Mouse (Mus musculus) heart, postnatal 25 days (tissue): ENCODE data around the gene Suclg2. TPM values are rescaled to one million over a fixed set of nuclear protein-coding genes. Genes with fewer than 3 reads are reported as not detected.
"Not testable (repeated sequence)": the region's sequence is repeated elsewhere in the genome, so short reads cannot be mapped to it uniquely, and the experiment has no call there.

ENCODE experiments used
- DNase-seq: peaks from one replicate; pipeline ENCODE4 v3.0.0; 2022; ENCODE audit warnings: low spot score
- intact Hi-C: fragments of 180-260 bp; cut with DNase I; formaldehyde crosslinking; loops from one replicate; pipeline ENCODE4 v1.15.1; 2025
- total RNA-seq, 2 experiments: library from RNA; stranded (reverse); gene quantifications; 2 replicates each; pipeline ENCODE4 v1.2.3; 2021

The Suclg2 gene
- total RNA-seq, 2 experiments from 2014 or later = 124 to 133 TPM

DNA sequence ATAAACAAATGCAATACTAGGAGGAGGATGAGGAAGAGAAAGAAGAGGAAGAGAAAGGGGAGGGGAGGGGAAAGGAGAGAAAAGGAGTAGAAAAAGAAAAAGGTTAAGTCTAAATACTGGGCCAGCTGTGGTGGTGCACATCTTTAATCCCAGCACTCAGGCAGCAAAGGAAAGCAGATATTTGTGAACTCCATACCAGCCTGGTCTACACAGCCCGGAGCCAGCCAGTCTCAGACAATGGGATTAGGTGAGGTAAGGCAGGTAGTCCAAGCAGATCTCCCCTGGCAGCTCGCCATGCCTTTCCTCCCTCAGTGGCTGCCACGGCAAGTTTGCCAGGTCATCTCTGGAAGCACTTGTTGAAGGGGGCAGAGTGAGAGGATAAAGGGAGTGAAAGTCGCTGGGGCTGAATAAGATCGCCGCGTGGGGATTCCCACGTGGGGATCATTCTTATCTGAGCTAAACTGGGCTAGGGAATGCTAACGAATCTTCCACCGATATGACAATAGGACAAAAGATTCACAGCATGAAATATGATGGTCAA lies 69.4 kb downstream of the Suclg2 start:
- no peak for DNase-seq
- intact Hi-C loops = no loop called here

DNA sequence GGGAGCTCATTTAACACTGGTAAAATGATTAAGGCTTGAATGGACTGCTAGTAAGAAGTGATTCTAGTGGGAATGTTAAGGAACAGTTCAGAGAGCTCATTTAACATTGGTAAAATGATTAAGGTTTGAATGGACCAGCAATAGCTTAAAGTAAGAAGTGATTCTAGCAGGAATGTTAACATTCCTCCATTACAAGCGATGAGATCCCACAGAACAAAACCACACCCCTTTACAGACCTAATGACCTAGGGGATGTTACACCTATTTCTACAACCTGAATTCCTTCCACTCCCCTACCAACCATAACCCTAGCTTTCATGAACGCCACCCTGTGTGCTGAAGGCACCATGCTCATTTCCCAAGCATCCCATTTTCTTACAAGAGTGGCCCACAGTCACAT lies 81.2 kb downstream of the Suclg2 start:
- DNase-seq = no peak
- intact Hi-C loops = no loop called here

DNA sequence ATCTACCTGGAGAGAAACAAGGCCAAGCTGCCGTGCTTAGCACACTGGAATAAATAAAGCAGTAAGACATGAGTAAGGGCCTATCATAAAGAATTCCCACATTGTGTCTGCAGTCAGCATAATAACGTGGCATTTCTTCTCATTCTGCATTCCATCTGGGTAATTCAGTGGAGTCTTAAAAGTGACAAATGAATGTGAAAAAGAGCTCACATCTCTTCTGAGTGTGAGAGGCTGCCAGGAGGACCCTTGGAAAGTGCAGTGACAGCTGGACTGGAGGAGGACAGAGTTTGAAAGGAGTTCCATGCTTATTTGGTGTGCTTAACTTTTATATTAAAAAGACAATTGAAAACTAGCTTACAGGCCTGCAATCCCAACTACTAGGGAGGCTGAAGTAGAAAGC lies 83.2 kb downstream of the Suclg2 start:
- DNase-seq = no peak
- intact Hi-C loops = no loop called here

- intact Hi-C loops = no loop called here
Measured at GRCm38 (mm10) chr6:95629071-95629470, 89.5 kb downstream of the Suclg2 start.

DNA sequence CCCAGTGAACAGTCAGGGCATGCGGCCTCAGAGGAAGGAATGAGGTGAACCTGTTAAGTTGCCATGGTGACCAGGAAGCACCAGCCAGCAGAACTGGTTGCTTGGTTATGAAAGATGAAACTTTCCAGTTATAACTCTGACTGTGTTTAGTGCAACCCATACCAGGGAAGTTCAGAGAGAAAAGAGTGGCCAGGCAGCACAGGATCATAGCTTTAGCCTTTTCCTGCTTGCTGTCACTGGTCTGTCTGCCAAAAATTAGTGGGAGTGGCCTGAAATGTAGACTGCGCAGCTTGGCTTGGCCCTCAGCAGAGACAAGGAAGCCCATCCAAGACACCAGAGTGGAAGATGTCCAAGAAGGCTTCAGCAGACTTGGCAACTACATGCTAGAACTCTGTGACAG lies 96.8 kb downstream of the Suclg2 start:
- intact Hi-C loops = no loop called here
- DNase-seq = peak; percentile 57

More at GRCm38 (mm10) chr6:95629071-95629470, 89.5 kb downstream of the Suclg2 start:
- DNase-seq = no peak

GRCm38 (mm10) chr6:95620804-95621203 lies 97.8 kb downstream of the Suclg2 start:
- no peak for DNase-seq
- intact Hi-C loops = no loop called here

DNA sequence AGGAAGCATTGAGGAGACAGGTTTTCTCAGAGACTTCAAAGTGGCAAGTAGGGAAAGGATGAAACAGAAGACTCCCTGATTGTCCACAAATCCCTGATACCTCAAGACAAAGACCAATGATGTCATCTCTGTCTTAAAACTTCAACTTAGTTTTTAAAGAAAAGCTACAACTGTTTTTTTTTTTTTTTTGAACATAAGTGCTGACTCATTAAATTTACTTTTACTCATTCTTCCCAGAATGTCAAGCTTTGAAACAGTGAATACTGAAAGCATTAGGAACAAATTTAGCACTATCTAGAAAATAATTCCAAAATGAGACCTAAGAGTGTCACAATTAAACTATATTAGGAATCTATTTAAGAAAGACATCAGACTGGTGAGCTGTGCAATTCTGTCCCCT lies 98.8 kb downstream of the Suclg2 start:
- intact Hi-C loops = no loop called here
- no peak for DNase-seq

DNA sequence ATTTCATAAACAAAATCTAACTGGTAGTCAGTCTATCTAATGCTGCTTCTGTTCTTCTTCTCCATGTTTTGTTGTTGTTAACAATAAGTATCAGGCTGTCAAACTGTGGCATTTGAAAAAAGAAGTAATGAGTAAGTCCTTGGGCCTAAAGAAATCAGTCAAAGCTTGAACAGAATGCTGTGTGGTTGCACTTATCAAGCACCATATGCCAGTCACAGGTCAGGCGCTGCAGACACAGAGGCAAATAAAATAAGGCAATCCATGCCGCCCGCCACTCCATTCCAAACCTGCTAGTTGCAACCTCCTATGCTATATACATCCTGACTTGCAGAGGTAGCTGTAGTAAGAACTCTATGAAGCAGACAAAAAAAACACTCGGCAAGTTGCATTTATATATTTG lies 100.2 kb downstream of the Suclg2 start:
- intact Hi-C loops = no loop called here
- DNase-seq = no peak

DNA sequence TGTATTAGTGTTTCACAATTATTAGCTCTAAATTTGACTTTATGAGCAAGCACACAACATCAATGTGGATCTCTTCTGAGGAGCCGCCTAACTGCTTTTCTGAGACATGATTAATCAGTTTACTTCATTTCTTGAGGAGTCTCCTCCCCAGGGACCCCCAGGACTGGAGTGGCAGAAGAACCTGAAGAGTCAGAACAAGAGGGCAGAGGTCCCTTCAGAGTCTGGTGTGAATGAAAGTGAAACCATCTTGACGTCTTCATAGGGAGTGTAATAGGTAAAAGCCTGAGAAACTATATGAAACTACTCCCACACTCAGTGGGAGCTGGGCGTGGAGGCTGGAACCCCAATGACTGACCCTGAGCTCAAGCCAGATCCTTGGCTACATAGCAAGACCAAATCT lies 105.4 kb downstream of the Suclg2 start:
- intact Hi-C loops = no loop called here

DNA sequence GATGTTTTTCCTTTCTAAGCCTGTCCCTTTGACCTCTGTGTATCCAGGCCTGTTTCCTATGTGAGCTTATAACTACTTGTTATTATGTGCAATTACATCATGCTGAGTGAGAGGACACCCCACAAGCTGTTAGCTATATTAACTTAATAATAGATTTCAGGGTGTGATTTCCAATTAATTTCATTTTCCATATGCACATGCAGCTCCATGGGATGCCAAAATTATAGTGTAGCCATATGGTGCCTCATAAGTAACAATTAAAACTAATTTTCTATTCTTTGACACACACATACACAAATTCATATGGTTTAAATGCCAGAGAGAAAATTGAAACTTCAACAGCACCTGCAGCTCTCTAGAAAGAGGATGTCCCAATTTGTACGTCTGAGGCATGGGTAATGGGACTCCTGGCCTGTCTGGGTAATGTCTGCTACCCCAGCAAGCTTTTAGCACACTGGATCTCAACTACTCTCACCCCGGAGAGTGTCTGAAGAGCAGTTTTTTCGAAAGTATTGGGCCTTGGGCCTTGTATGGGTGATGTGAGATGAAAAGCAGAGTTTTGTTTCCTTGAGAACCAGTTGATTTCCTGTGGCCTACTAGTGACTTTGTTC lies 106.1 kb downstream of the Suclg2 start:
- DNase-seq = no peak
- intact Hi-C loops = no loop called here

More for the DNA sequence above, 105.4 kb downstream of the Suclg2 start:
- DNase-seq = no peak

DNA sequence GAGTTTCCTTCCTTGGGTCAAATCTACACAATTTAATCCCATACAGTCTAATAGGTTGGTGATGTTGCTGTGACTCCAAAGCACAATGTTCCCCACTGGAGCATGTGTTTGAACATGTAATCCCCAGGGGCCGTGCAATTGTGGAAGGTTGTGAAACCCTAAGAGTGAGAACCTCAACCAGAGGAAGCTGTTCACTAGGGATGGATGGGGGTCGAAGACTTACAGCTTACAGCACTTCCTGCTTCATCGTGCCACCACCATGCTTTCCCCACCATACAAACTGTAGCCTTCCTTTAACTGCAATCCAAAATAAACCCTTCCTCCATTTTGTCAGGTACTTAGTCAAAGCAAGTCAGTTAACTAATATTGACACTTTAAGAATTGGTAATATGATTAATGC lies 107.5 kb downstream of the Suclg2 start:
- DNase-seq = no peak
- intact Hi-C loops = no loop called here

DNA sequence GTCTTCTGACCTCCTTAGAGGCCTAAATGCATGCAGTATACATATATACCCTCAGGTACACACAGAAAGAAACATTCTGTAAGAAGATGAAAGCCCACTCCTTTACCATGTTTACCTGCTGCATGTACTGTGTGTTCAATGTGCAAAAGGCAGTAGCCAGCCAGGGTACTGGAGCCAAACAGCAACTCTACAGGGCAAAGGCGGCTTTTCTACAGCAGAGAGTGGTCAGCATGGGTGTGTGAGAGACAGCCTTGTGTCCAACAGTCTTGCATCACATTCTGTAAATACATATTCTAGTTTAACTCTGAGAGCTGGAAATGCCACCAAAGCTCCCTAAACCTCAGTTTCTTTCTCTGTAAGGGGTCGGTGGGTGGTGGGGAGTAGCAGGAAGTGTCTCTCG lies 110.5 kb downstream of the Suclg2 start:
- no peak for DNase-seq
- intact Hi-C loops = no loop called here

DNA sequence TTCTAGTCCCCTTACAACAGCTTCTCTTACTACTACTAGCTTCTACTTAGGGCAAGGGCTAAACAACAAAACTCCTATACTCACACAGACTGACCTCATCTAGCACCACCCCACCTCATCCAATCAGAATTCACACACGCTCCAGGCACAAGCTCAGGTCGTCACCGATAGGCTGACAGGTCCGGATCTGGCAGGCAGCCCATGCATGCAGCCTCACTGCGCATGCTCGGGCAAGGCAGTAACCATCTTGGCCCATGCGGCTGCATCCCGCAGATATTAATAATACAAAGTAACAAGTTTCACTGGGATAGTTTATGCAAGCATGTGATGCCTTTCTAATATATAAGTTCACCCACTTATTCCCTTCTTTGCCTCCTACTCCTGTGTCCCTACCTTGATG lies 117.9 kb downstream of the Suclg2 start:
- DNase-seq, intact Hi-C loops: not testable (repeated sequence)

DNA sequence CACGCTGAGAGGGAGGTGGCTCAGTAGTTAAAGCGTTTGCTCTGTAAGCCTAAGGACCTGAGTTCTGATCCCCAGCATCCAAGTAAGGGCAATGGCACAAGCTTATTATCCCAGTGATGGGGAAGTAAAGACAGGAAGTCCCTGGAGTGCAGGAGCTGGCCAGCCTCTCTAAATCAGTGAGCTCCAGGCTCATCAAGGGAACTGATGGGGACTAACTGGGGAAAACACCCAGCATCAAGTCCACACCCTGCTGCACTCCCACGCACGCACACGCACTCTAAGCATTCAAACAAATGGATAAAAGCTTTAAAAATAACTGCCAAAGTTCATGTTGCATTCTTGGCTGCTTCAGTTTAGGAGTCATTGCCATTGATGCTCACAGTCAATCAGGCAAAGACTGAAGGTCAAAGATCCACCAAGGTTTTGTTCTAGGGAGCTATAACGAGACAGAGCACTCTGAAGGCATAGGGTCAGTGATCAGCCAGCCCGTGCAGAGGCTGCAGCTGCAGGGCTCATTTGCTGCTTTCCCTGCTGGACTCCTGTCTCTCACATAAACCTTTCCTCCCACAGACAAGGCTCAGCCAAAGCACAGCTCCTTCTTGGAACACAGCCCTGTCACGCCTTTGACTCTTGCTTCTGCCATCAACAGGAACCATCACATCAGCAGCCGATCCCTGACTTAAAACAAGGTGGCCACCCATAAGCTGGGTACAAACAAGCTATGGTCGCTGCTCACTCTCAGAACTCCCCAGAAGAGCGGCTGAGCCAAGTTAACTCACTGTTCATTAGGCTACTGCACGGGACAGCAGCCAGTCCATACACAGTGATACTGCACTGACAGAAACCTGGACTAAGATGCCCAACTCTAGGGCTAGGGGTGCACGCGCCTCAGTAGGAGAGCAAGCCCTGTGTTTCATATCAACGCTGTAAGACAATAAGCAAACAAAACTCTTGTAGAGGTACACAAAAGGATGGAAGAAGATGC lies 121.5 kb downstream of the Suclg2 start:
- intact Hi-C loops = no loop called here
- DNase-seq = no peak

- intact Hi-C loops = no loop called here
- DNase-seq = no peak
Measured at GRCm38 (mm10) chr6:95595852-95596251, 122.7 kb downstream of the Suclg2 start.

DNA sequence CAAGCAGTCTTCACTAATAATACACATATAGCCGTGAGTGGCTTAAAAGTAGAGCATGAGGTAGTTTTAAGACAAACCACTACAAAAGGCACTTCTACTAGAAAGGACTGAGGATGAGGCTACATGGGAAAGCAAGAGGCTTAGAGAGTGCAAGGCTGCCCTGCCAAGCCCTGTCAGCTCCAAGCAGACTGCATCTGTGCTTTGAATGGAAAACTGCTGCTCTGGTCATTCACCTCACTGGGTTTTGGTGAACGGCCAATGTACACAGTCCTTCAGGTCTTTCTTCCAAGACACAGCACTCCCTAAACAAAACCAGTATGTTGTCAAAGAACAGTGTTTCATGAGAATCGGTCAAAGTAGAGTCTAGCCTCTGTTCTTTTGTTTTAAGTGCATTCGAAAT lies 124.4 kb downstream of the Suclg2 start:
- DNase-seq = no peak

DNA sequence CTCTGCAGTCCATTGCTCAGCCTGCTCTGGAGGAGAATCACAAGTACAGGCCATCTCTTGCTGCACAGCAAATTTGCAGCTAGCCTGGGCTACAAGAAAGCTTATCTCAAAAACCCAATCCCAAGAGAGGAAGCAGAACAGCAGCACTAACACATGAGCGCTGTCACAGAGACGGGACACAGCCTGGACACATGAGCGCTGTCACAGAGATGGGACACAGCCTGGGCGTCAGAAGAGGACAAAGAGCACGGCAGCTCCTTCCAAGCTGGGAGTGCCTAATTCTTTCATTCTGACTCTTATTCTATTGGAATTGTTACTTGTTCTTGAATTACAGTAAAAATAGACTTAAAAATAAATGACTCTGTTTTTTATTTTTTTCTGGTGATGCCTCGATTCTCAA lies 126.2 kb downstream of the Suclg2 start:
- intact Hi-C loops = no loop called here
- no peak for DNase-seq

More for the DNA sequence above, 124.4 kb downstream of the Suclg2 start:
- intact Hi-C loops = no loop called here

DNA sequence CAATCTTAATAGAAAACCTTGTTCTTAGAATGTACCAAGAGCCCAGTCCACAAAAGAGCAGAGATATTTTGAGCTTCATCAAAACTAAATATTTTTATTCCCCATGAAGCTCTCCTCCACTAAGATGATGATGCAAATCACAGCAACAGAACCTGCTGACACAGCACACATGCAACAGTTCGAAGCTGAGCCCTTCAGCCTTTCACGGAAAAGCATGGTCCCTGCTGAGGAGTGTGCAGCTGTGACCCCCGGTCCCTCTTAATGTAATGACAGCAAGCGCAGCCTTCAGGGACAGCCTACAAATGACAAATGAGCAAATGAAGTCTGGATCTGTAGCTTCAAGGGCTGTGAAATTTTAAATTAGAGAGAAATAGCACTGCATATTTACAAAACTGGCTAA lies 128.1 kb downstream of the Suclg2 start:
- intact Hi-C loops = no loop called here
- no peak for DNase-seq

DNA sequence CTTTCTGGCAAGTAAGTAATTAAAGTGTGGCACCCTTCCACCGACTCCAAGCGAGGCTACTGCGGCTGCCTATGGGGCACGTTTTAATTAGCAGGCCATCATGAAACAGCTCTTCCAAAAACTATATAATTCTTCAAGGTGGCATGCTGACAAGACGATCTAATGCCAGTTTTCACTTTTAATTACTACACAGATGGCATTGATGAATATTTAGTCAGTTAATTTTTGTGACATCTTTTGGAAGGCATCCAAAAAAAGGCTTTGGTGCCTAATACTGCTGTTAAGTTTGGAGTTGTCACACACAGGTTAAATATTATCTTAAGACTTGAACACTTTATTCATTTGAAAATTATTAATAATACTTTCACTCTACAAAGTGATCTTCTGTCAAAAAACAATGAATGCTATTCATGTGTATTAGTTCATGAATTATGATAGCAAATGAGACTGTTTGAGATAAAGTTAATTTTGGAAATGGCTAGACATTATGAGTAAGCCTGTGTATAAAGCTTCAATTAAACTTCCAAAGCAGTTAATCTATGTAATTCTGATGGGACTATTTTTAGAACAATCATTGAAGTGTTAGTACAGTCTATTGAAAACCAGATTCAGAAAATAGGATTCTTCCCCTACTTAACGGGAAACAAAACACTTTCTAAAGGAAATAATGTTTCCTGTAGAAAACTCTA lies 131.3 kb downstream of the Suclg2 start:
- intact Hi-C loops = no loop called here

DNA sequence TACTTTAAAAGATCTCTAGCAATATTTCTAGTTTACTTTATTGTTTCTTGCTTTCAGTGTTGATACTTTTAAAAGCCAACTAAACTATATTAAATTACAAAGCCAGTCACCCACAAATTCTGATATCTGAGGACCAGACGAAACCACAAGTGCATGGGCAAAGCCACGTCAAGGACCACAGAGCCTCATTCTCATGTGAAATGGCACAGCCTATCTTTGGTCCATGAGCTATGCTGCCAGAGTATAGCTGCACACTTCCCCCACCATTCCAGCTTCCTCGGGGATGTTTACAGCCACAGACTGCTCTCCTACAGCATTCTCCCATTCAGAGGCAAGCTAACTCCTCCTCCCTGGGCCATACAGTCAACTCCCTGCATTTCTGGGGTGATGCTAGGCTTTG lies 136.7 kb downstream of the Suclg2 start:
- intact Hi-C loops = no loop called here
- DNase-seq = no peak

More for the DNA sequence above, 131.3 kb downstream of the Suclg2 start:
- no peak for DNase-seq
